Mouse (Mus musculus): ENCODE measurements around the gene Ccdc185.

DNA sequence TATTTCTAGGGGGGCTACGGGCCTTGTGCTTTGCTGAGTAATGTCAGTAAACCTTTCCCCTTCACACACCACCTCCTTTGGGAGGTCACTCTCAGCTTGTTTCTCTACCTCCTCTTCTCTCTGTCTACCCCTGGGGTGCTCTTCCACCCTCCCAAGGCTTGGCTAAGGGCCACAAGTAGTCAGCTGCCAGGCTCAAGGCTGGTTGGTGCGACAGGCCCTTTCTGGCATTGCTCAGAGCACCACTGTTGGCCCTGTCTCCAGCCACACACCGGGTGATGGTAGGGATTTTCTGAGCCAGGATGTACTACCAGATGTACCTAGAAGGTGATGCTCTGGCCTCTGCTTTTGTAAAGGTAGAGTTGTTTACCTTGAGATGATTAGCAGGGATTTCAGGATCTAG is 35.8 kb upstream of the Ccdc185 start:
- TF ChIP-seq GATA1 (IDR thresholded peaks at IDR 0.05; ENCODE audit: low read length) (no peak), TAL1 (IDR thresholded peaks at IDR 0.05; ENCODE audit: low read length) (no peak)

Measured in erythroblast, embryonic 14.5 days (primary cell).